ENCODE assay signal across 33 mouse cellular contexts in genomic region chr4:86692931-86693330, GRCm38 (mm10).
"Had no signal": no experiment of that assay in that cellular context is flagged by ENCODE, and none has a peak within 500 bp of the region (broad histone marks: within the 10 kb centered on the region; RNA-seq: fewer than 3 reads in every experiment).

No protein-coding gene starts in this region.

- H3K27me3 ChIP-seq: heart, embryonic 12.5 days; heart, embryonic 13.5 days; heart, embryonic 15.5 days; hindbrain, embryonic 12.5 days; hindbrain, embryonic 13.5 days; hindbrain, embryonic 15.5 days; intestine, embryonic 15.5 days; kidney, embryonic 15.5 days had no signal

- H3K27ac ChIP-seq: heart, embryonic 10.5 days; heart, embryonic 13.5 days; heart, embryonic 15.5 days; hindbrain, embryonic 10.5 days; hindbrain, embryonic 12.5 days; hindbrain, embryonic 13.5 days; hindbrain, embryonic 14.5 days; hindbrain, embryonic 15.5 days; hindbrain, postnatal 0 days; intestine, embryonic 15.5 days; kidney, embryonic 15.5 days; kidney, postnatal 0 days; layer of hippocampus, adult 2 months had no signal

- H3K36me3 ChIP-seq: heart, embryonic 10.5 days; heart, embryonic 12.5 days; heart, embryonic 13.5 days; heart, embryonic 15.5 days; hindbrain, embryonic 10.5 days; hindbrain, embryonic 12.5 days; hindbrain, embryonic 13.5 days; hindbrain, embryonic 15.5 days; intestine, embryonic 15.5 days; kidney, embryonic 15.5 days had no signal

- ATAC-seq: hindbrain, embryonic 16.5 days; hindbrain, postnatal 0 days; inflammation-experienced regulatory T-cells, adult 6 months; intestine, embryonic 15.5 days; intestine, embryonic 16.5 days; intestine, postnatal 0 days had no signal

- H3K9me3 ChIP-seq: heart, embryonic 10.5 days; heart, embryonic 12.5 days; heart, embryonic 13.5 days; heart, embryonic 15.5 days; hindbrain, embryonic 10.5 days; hindbrain, embryonic 12.5 days; hindbrain, embryonic 13.5 days; hindbrain, embryonic 15.5 days; intestine, embryonic 15.5 days; kidney, embryonic 15.5 days had no signal

- DNase-seq: heart, postnatal 14 days; heart, postnatal 36 days; heart, postnatal 4 days; kidney, adult 11 months; kidney, adult 18-20 months; kidney, adult 2 months; kidney, adult 8-10 months; kidney, adult 9 months; kidney, postnatal 10 days; kidney, postnatal 14 days; kidney, postnatal 25 days; kidney, postnatal 36 days; kidney, postnatal 4 days; layer of hippocampus, adult 9-11 months; layer of hippocampus, postnatal 36 days had no signal

- H3K9ac ChIP-seq: heart, embryonic 12.5 days; heart, embryonic 13.5 days; heart, embryonic 15.5 days; hindbrain, embryonic 12.5 days; hindbrain, embryonic 13.5 days; hindbrain, embryonic 14.5 days; hindbrain, embryonic 15.5 days; intestine, embryonic 15.5 days; kidney, embryonic 15.5 days had no signal

- H3K4me3 ChIP-seq: heart, embryonic 10.5 days; heart, embryonic 12.5 days; heart, embryonic 13.5 days; heart, embryonic 15.5 days; hindbrain, embryonic 10.5 days; hindbrain, embryonic 12.5 days; hindbrain, embryonic 13.5 days; hindbrain, embryonic 15.5 days; intestine, embryonic 15.5 days; kidney, embryonic 15.5 days; layer of hippocampus, adult 2 months had no signal

- H3K4me1 ChIP-seq: hindbrain, embryonic 10.5 days; hindbrain, embryonic 12.5 days; hindbrain, embryonic 13.5 days; hindbrain, embryonic 15.5 days; kidney, embryonic 15.5 days had no signal
